Mouse (Mus musculus) right cerebral cortex, postnatal 4 days (tissue): ENCODE data around the gene Nr1i3.
A peak's percentile ranks its signal among the peaks of the same experiment; 100 is the strongest.
"Not testable (repeated sequence)": the region's sequence is repeated elsewhere in the genome, so short reads cannot be mapped to it uniquely, and the experiment has no call there.

Experiments used
- DNase-seq: peaks from one replicate; pipeline ENCODE4 v3.0.0-alpha.2; 2022

The Nr1i3 gene

GRCm38 (mm10) chr1:171232800-171233730, 19.3 kb downstream of the Nr1i3 start:
- no peak for DNase-seq

DNA sequence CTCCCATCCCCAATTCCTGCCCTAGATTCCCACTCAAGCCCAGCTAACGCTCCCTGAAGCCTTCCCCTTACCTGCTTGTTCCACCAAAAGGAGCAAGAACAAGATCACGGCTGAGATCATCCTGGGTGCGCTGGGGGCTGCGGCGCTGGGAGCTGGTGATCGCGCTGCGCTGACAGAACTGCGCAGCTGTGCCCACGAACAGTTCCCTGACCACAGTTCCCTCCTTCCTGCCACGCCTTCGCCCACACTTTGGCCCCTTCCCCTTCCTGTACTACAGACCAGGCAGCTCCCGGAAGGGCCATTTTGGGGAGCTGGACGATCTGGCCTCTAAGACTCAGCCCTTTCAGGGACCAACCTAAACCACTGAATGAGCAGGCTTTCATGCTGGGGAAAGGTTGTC, 20.4 kb downstream of the Nr1i3 start, which contains the start of gene Fcer1g:
Gene Fcer1g (minus strand): TSS at position 240 of the 400 bp plus-strand sequence.
- no peak for DNase-seq

DNA sequence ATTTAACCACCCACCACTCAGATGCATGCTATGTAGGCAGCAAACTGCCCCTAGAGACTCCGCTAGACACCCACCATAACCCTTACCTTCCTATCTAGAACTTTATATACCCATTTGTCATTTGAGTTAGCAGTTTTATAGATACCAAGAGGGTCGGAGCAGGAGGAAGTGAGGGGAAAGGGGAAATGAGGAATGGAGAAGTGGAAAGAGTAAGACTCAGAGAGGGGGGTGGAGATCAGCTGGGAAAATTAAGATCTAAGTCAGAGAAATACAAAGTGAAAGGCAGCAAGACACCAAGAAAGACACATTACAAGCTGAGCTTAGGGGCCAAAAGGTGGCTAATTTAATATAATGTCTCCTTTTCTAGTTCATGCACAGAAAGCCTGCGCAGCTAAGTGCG, 20.8 kb downstream of the Nr1i3 start:
- no peak for DNase-seq

GRCm38 (mm10) chr1:171235791-171236190, 22.0 kb downstream of the Nr1i3 start:
- no peak for DNase-seq

GRCm38 (mm10) chr1:171237438-171237837, 23.7 kb downstream of the Nr1i3 start:
- DNase-seq = no peak

DNA sequence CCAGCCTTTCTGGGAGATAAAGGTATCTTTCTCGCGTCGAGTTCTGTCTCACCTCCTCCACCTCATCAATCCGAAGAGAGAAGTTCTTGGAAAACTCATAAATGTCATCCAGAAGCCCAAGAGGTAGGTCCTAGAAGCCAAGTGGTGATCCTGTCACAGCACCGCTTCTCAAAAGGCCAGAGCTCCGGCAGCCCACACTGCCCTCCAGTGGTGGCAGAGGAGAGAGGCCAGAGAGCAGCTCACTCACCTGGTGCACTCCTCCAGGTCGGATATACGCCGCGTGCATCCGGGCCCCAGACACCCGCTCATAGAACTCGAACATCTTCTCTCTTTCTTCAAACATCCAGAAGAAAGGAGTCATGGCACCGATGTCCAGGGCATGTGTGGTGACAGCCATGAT, 24.7 kb downstream of the Nr1i3 start:
- peak; percentile 42 for DNase-seq

- no peak for DNase-seq
Measured at GRCm38 (mm10) chr1:171239992-171240744, 26.4 kb downstream of the Nr1i3 start.

GRCm38 (mm10) chr1:171240911-171241310, 27.1 kb downstream of the Nr1i3 start:
- no peak for DNase-seq

GRCm38 (mm10) chr1:171241952-171242351, 28.2 kb downstream of the Nr1i3 start:
- DNase-seq = not testable (repeated sequence)

GRCm38 (mm10) chr1:171245353-171245752, 31.6 kb downstream of the Nr1i3 start:
- DNase-seq = no peak

- DNase-seq = peak; percentile 99
Measured at GRCm38 (mm10) chr1:171246709-171247452, 33.1 kb downstream of the Nr1i3 start.

DNA sequence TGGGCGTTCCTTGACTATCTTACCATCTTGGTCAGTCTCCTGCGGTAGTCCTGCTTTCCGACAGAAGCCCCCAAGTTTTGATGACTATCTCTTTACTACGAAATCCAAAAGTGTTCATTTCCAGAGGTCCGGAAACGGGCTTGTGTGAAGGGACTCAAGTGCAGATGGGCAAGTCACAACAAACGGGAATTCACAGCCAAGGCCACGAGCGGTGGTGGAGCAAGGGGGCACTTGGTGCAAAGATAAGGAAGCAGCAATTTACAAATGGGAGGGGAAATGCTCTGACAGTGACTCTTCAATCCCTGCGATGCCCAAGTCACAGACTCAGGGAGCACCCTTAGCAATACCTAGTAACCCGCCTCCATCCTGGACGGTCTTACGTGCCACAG, 33.7 kb downstream of the Nr1i3 start:
- DNase-seq = no peak

DNA sequence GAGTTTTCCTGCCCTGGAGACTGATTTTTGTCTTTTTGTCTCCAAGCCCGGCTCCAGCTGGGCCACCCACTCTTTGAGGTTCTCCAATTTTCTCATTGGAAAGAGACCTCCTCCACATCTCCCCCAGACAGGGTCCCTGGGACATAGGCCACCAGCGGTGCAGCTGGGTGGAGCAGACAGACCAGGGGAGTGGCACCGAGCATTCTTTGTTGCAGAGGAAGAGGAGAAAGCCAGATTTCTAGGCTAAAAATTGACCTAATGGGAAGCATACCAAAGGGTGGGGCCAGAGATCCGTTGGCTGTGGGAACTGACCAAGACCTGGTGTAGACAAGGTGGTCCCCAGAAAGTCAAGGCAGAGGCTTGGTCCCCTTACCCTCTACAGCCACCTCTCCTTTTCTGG, 34.1 kb downstream of the Nr1i3 start:
- no peak for DNase-seq

DNA sequence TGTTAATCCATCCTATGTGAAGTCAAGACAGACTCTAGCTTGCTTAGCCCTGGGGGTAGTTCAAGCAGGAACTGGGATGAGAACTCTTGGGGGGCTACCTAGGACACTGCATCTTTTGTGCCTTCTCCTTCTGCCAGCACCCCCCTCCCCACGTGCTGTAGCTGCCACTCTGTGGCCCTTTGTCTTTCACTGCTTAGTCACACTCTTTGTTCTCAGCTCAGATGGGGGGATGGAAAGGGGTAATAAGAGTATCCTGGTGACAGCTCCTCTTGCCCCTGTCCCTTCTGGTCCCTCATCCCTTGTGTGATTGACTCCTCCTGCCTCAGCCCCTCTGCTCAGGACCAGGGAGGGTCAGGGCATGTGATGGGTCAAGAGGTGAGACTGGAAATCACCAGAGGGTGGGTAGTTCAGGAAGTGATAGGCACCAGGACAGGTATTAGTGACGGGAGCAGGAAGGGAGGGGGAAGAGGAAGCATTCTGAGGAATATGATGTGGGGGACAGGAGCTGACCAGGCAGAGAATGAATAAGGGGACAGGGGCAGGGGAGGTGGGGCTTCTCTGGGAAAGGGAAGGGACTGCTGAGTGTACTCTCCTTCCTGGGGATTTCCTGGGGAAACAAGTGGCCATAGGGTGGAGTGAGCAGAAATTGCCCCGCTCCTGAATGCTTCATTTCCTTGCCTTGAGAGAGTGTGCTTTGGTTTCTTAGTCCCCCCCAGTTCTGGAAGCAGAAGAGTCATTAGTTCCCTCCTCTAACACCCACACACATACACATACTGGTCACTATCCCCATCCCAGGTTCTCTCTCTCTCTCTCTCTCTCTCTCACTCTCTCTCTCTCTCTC, 34.8 kb downstream of the Nr1i3 start:
- DNase-seq = no peak

GRCm38 (mm10) chr1:171249913-171250600, 36.3 kb downstream of the Nr1i3 start, which contains the start of gene Adamts4:
Gene Adamts4 (plus strand): TSS chr1:171250421.
- DNase-seq = peak; percentile 44

- DNase-seq = peak; percentile 33
Measured at GRCm38 (mm10) chr1:171250680-171251593, 37.2 kb downstream of the Nr1i3 start, which contains the start of gene Ndufs2. Gene Ndufs2 (minus strand): TSS chr1:171251388.

DNA sequence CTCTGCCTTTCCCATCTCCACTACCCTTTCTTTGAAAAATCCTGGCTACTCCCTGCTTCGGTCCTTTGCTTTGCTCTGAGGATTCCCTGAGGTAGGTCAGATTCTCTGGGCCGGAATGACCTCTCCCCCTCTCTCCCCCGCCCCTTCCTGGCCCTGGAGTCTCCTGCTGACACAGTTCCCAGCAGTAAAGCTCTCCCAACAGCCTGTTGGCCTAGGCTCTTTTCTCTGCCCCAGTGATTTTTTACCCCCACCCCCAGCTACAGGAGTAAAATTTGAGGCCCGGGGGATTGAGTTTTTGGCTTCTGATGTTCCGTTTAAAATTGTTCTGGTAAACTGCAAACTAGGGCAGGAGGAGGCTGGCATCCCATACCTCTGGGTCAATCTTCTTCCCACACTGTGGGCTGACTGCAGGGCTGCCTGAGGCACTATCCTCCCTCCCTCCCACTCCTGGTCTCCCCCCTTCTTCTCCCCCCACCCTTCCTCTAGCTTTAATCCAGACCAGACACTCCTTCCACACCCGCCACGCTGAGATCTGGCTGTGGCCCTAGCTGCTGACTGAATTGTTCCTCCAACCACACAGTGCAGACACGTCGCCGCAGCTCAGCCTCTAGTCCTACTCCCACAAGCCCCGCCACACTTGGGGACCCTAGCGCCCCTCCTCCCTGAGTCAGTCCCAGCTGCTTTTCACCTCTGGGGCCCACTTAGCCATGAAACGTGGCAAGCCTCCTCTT, 38.0 kb downstream of the Nr1i3 start:
- no peak for DNase-seq

DNA sequence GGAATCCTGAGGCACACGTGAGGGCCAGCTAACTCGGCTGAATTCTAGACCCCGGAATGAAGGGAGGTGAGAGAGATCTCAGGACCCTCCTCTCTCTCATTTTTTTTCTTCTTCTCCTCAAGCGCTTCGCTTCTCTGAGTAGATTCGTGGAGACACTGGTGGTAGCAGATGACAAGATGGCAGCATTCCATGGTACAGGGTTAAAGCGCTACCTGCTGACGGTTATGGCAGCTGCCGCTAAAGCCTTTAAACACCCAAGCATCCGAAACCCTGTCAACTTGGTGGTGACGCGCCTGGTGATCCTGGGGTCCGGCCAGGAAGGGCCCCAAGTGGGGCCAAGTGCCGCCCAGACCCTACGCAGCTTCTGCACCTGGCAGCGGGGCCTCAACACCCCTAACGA, 38.6 kb downstream of the Nr1i3 start:
- DNase-seq = no peak

DNA sequence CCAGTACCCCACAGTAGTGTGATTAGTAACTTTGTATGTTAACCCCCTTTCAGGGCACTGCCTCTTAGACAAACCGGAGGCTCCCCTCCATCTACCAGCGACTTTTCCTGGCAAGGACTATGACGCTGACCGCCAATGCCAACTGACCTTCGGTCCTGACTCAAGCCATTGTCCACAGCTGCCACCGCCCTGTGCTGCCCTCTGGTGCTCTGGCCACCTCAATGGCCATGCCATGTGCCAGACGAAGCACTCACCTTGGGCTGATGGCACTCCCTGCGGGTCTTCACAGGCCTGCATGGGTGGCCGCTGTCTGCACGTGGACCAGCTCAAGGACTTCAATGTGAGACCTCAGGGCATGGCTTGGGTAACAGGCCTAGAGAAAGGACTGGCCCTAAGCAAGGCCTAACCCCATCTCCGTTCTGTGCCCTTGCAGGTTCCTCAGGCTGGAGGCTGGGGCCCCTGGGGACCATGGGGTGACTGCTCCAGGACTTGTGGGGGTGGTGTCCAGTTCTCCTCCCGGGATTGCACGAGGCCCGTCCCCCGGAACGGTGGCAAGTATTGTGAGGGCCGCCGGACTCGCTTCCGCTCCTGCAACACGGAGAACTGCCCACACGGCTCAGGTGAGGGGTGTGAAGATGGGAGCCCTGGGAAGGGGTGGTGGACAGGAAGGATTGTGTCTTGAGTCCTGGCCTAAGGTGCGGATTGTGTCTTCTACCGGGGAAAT, 42.5 kb downstream of the Nr1i3 start:
- DNase-seq = no peak
